Mouse (Mus musculus) testis, adult 2 months (tissue): ENCODE measurements around the gene Gm48552. TPM values are rescaled to one million over a fixed set of nuclear protein-coding genes. Genes with fewer than 3 reads are reported as not detected.

ENCODE experiments used
- H3K27ac ChIP-seq: fragments of 200-500 bp; 2 replicates; pipeline ENCODE4 v1.5.1; 2012; ENCODE audit warnings: low read depth, low read length; ENCODE audit not compliant: control insufficient read depth, insufficient read depth
- H3K27me3 ChIP-seq: fragments of 200-500 bp; 2 replicates; pipeline ENCODE4 v1.6.1; 2012; ENCODE audit warnings: mild to moderate bottlenecking, low read length, moderate library complexity; ENCODE audit not compliant: control insufficient read depth, insufficient read depth
- H3K36me3 ChIP-seq: fragments of 200-500 bp; 2 replicates; pipeline ENCODE4 v1.6.1; 2012; ENCODE audit warnings: mild to moderate bottlenecking, low read length; ENCODE audit not compliant: control insufficient read depth, insufficient read depth
- H3K4me1 ChIP-seq: fragments of 200-500 bp; 2 replicates; pipeline ENCODE4 v1.6.1; 2012; ENCODE audit warnings: low read length; ENCODE audit not compliant: control insufficient read depth, insufficient read depth
- H3K4me3 ChIP-seq: fragments of 200-500 bp; 2 replicates; pipeline ENCODE4 v1.5.1; 2012; ENCODE audit warnings: low read depth, mild to moderate bottlenecking, low read length, moderate library complexity, mixed read lengths; ENCODE audit not compliant: control insufficient read depth
- CTCF ChIP-seq: fragments of 200-500 bp; IDR thresholded peaks from 2 replicates; pipeline ENCODE4 v1.5.1; 2012; ENCODE audit warnings: low read depth, mild to moderate bottlenecking, inconsistent platforms, low read length, moderate library complexity; ENCODE audit not compliant: control insufficient read depth, insufficient read depth, insufficient replicate concordance
- POLR2A ChIP-seq: fragments of 200-500 bp; IDR thresholded peaks from 2 replicates; pipeline ENCODE4 v1.6.1; 2012; ENCODE audit warnings: low read depth, mild to moderate bottlenecking, inconsistent platforms, low read length, moderate library complexity; ENCODE audit not compliant: control insufficient read depth
- polyA plus RNA-seq: library from polyadenylated mRNA; depleted of rRNA; stranded (reverse); fragments of >200 nt; gene quantifications from 2 replicates; pipeline ENCODE4 v1.2.3, GENCODE M21; 2012; rRNA removed

Gene Gm48552
- polyA plus RNA-seq, 1 experiment = not detected

DNA sequence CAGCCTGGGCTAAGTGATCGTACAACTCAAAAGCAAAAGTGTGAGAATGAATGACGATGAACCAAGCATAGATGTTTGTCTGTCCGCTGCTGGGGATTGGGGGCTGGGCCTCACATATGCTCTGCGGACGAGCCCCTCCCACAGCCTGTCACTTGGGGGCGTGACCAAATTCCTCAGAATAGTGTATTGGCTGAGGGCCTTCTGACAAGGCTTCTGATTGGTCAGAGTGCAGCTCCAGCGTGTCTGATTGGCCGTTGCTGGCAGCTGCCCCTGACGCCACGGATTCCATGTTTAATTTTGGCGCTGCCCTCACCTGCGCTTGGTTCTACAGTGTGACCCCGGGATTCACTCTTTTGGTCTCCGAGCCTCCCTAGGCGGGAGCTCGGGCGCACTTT is 44.1 kb downstream of the Gm48552 start:
- peak overlapping the region; percentile 46 for H3K4me3 ChIP-seq

DNA sequence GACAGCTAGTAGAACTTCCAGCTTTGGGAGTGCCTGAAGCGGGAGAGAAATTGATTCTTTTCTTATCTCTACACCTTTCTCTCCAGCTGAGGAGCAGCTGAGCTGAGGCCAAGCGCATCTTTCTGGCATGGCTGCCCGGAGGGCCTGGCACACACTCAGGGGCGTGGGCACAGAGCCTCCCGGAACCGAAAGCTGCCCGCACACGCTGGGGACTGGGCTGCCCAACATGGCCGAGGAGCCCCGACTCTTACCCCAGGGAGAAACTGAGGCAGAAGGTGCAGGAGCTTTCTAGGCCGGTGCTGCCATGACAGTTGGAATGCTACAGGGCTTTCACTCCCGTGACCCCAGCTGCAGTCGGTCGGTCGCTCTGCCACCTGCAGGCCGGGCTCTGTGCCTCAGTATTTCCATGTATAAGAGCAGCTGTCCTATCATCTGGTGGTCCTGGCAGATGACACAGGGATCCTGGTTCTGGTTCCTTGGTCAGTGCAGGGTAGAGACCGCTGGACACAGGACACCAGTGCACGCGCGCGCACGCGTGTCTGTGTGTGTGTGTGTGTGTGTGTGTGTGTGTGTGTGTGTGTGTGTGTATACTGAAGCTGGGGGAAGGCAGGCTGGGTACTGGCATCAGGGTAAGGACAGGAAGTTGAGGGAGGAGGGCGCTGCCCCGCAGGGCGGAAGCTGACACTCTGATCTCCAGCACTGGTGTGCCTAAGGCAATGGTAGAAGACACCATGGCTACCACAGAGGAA is 44.9 kb downstream of the Gm48552 start:
- no peak for TF ChIP-seq CTCF
- TF ChIP-seq POLR2A = no peak
- H3K27me3 ChIP-seq = no peaks in the 10 kb centered on the region
- H3K36me3 ChIP-seq = no peaks in the 10 kb centered on the region
- H3K4me1 ChIP-seq = peaks cover 35% of the 10 kb centered on the region
- peak overlapping the region; percentile 79 for H3K27ac ChIP-seq
- no peak overlapping the region; the same call in 1 of the 2 replicates for H3K4me3 ChIP-seq

More for the DNA sequence above, 44.1 kb downstream of the Gm48552 start:
- peak overlapping the region; percentile 79 for H3K27ac ChIP-seq
- H3K36me3 ChIP-seq = no peaks in the 10 kb centered on the region
- peaks cover 35% of the 10 kb centered on the region for H3K4me1 ChIP-seq
- TF ChIP-seq CTCF (no peak), POLR2A (no peak)
- no peaks in the 10 kb centered on the region for H3K27me3 ChIP-seq

DNA sequence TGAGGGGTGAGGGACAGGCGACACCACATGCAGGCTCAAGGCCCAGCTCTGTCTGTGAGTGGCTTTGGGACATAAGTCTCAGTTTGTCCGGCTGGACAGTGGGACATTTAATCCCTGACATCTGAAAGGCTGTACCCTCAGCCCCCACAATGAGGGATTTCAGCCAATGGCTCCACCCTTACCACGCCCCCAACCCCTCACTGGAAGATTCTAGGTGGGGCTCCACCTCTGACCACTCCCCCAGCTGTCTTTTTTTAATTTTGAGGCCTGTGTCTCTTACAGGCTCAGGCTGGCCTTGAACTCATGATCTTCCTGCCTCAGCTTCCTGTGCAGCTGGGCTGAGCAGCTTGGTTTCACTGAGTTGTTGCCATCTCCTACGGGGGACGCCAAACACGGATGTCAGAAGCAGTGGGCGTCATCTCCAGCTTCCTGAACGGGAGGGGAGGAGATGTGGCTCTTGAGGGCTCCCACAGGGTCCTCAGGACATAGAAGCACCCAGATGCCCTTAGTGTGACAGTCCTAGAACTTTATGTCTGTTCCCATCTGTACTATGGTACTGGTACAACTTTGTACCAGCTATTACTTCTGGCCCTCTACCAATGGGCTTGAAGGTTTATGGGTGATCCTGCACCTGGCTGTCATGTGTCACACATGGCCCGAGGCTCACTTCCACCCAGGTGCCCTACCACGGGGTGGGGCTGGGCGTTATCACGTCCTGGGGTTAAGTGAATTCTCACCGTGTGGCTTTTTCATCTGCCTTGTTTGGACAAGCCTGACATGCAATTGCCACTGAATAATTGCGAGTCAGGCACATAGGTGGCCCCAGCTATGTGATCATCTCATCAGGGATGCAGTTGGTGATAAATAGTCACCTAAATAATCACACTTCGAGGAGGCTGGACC is 45.8 kb downstream of the Gm48552 start:
- peak overlapping the region; percentile 79 for H3K27ac ChIP-seq
- peaks cover 34% of the 10 kb centered on the region for H3K4me1 ChIP-seq
- no peaks in the 10 kb centered on the region for H3K27me3 ChIP-seq
- H3K4me3 ChIP-seq = no peak overlapping the region
- H3K36me3 ChIP-seq = no peaks in the 10 kb centered on the region
- TF ChIP-seq POLR2A (no peak), CTCF (no peak)

DNA sequence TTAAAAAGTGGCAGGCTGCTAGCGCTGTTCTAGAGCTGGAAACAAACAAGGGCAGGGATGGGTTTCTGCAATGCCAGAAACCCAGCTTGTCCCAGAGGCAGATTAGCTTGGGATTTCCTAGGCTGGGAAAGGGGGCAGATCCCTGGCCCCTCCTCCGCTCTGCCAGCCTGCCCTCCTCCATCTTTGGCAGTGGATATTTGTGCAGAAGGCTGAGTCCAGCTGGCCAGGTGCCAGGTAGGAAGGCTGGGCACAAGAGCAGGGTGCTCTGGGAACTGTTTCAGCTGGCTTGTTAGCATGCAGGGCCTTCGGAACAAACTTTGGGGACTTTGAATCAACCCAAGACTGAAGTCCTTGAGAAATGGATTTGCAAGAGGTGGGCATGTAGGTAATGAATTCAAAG is 46.6 kb downstream of the Gm48552 start:
- peaks cover 33% of the 10 kb centered on the region for H3K4me1 ChIP-seq
- H3K4me3 ChIP-seq = no peak overlapping the region
- H3K27me3 ChIP-seq = no peaks in the 10 kb centered on the region
- no peaks in the 10 kb centered on the region for H3K36me3 ChIP-seq
- H3K27ac ChIP-seq = no peak overlapping the region; the same call in 1 of the 2 replicates
- no peak for TF ChIP-seq POLR2A
- TF ChIP-seq CTCF = no peak

Other genes with a start within 250 kb of the Gm48552 start
- 164 and 184 TPM in 2 replicates for gene Pias4, start 221.1 kb upstream of the Gm48552 start, polyA plus RNA-seq
- gene Eef2, start 212.4 kb upstream of the Gm48552 start, polyA plus RNA-seq = 1,507 and 1,673 TPM in 2 replicates
- 52.6 and 61.6 TPM in 2 replicates for gene Dapk3, start 206.0 kb upstream of the Gm48552 start, polyA plus RNA-seq
- gene 4930442H23Rik, start 205.2 kb upstream of the Gm48552 start, polyA plus RNA-seq = 1.4 and 1.8 TPM in 2 replicates
- not detected in 2 replicates for gene Nmrk2, start 187.0 kb upstream of the Gm48552 start, polyA plus RNA-seq
- 0.25 and 0.26 TPM in 2 replicates for gene Atcay, start 158.2 kb upstream of the Gm48552 start, polyA plus RNA-seq
- gene Zfr2, start 155.8 kb upstream of the Gm48552 start, polyA plus RNA-seq = 11.6 and 12.5 TPM in 2 replicates
- 3.0 and 3.5 TPM in 2 replicates for gene Matk, start 136.1 kb upstream of the Gm48552 start, polyA plus RNA-seq
- gene Mrpl54, start 122.1 kb upstream of the Gm48552 start, polyA plus RNA-seq = 181 and 261 TPM in 2 replicates
- gene Apba3, start 122.0 kb upstream of the Gm48552 start, polyA plus RNA-seq = 53.5 and 77.2 TPM in 2 replicates
- gene Tjp3, start 97.4 kb upstream of the Gm48552 start, polyA plus RNA-seq = 0.56 and 0.99 TPM in 2 replicates
- 10.1 and 10.4 TPM in 2 replicates for gene Pip5k1c, start 96.0 kb upstream of the Gm48552 start, polyA plus RNA-seq
- 13.4 and 16.5 TPM in 2 replicates for gene Cactin, start 67.9 kb upstream of the Gm48552 start, polyA plus RNA-seq
- gene Tbxa2r, start 60.3 kb upstream of the Gm48552 start, polyA plus RNA-seq = 0.47 and 0.91 TPM in 2 replicates
- gene Gipc3, start 45.7 kb upstream of the Gm48552 start, polyA plus RNA-seq = 3.3 and 4.1 TPM in 2 replicates
- 23.0 and 27.7 TPM in 2 replicates for gene Hmg20b, start 38.5 kb upstream of the Gm48552 start, polyA plus RNA-seq
- 33.1 and 39.7 TPM in 2 replicates for gene Mfsd12, start 31.5 kb upstream of the Gm48552 start, polyA plus RNA-seq
- gene 4930404N11Rik, start 23.2 kb upstream of the Gm48552 start, polyA plus RNA-seq = 273 and 296 TPM in 2 replicates
- 161 and 178 TPM in 2 replicates for gene Fzr1, start 10.5 kb upstream of the Gm48552 start, polyA plus RNA-seq
- gene Dohh, start 4.6 kb upstream of the Gm48552 start, polyA plus RNA-seq = 38.5 and 46.3 TPM in 2 replicates
- gene Gm48551, start 4.5 kb upstream of the Gm48552 start, polyA plus RNA-seq = 1.2 and 1.6 TPM in 2 replicates
- 3,568 and 3,612 TPM in 2 replicates for gene Smim24, start 4.0 kb downstream of the Gm48552 start, polyA plus RNA-seq
- 9.8 and 9.9 TPM in 2 replicates for gene Nfic, start 66.6 kb downstream of the Gm48552 start, polyA plus RNA-seq
- gene Celf5, start 93.7 kb downstream of the Gm48552 start, polyA plus RNA-seq = 147 and 163 TPM in 2 replicates
- gene Ncln, start 107.4 kb downstream of the Gm48552 start, polyA plus RNA-seq = 70.4 and 71.3 TPM in 2 replicates
- 0.04 and 0.13 TPM in 2 replicates for gene S1pr4, start 111.1 kb downstream of the Gm48552 start, polyA plus RNA-seq
- 1.0 and 1.2 TPM in 2 replicates for gene Gna15, start 135.2 kb downstream of the Gm48552 start, polyA plus RNA-seq
- gene Gna11, start 156.2 kb downstream of the Gm48552 start, polyA plus RNA-seq = 26.3 and 28.9 TPM in 2 replicates
- gene Aes, start 170.5 kb downstream of the Gm48552 start, polyA plus RNA-seq = 154 and 172 TPM in 2 replicates
- gene Tle2, start 185.6 kb downstream of the Gm48552 start, polyA plus RNA-seq = 19.0 and 22.1 TPM in 2 replicates
- gene Tle6, start 212.1 kb downstream of the Gm48552 start, polyA plus RNA-seq = 16.5 and 16.9 TPM in 2 replicates
- gene BC025920, start 217.3 kb downstream of the Gm48552 start, polyA plus RNA-seq = 0.47 and 0.68 TPM in 2 replicates
- gene Sirt6, start 238.8 kb downstream of the Gm48552 start, polyA plus RNA-seq = 6.7 and 7.2 TPM in 2 replicates
- 17.3 and 20.4 TPM in 2 replicates for gene Ankrd24, start 239.5 kb downstream of the Gm48552 start, polyA plus RNA-seq